Mouse (Mus musculus) liver, postnatal 0 days (tissue): ENCODE results near the gene Olfr456.

Experiments
- CTCF ChIP-seq: sonication (generic); IDR thresholded peaks from 2 replicates; pipeline ENCODE4 v1.5.1; 2016; ENCODE audit warnings: antibody characterized with exemption, low read depth
- EP300 ChIP-seq: IDR thresholded peaks from 2 replicates; pipeline ENCODE4 v1.6.1; 2016; ENCODE audit warnings: antibody characterized with exemption, low read depth, mild to moderate bottlenecking

DNA sequence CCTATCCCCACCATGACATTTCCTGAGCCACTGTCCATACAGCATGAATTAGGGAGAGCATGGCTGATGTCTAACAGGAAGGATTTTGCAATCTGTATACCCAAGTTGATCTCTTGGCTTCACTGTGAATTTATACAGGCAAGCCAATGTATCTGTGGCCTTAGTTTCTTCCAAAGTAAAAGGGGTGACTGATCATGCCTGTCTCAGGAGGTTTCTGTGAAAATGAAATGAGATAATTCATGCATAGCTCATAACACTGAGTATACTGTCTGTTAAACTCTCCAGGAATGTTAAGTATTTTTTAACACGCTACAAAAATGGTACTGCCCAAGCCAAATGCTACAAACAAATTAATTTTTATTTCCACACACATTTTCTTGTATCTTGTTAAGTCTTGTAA lies 26.4 kb upstream of the Olfr456 start:
- TF ChIP-seq CTCF = no peak
- no peak for TF ChIP-seq EP300
